Mouse (Mus musculus) cerebral cortex, adult 2 months (tissue): ENCODE measurements around the gene Hist1h3g.

Experiments
- WGBS: fragments of 180-500 bp; shearing (Covaris S2); methylation state at CpG from one replicate; pipeline ENCODE4 v1.1.7; 2018; 5-methylcytosine and 5-hydroxymethylcytosine counted together

Hist1h3g gene

GRCm38 (mm10) chr13:23576906-23577639, 41.9 kb downstream of the Hist1h3g start:
- WGBS, result 66% methylated on average over 6 of the region's 6 CpGs

GRCm38 (mm10) chr13:23577835-23578234, 42.6 kb downstream of the Hist1h3g start:
- 95% methylated on average over 1 of the region's 1 CpGs for WGBS

GRCm38 (mm10) chr13:23581408-23582218, 46.4 kb downstream of the Hist1h3g start, which contains the start of gene Hist1h4d:
TSS of gene Hist1h4d (plus strand) at chr13:23581598.
- under 1% methylated on average over 43 of the region's 43 CpGs for WGBS

- WGBS, result 18% methylated on average over 6 of the region's 6 CpGs
These were observed 47.2 kb downstream of the Hist1h3g start for GRCm38 (mm10) chr13:23582219-23583056.

GRCm38 (mm10) chr13:23585029-23585441, 49.8 kb downstream of the Hist1h3g start:
- WGBS, result under 1% methylated on average over 21 of the region's 21 CpGs
